Mouse (Mus musculus) megakaryocyte, embryonic 14.5 days (primary cell): ENCODE results near the gene Eif2s1. TPM values are rescaled to one million over a fixed set of nuclear protein-coding genes. Genes with fewer than 3 reads are reported as not detected.

ENCODE experiments used
- H3K27me3 ChIP-seq: replicated peaks from 2 replicates; pipeline ENCODE3; 2012; ENCODE audit warnings: inconsistent platforms
- H3K36me3 ChIP-seq: replicated peaks from 2 replicates; pipeline ENCODE3; 2012; ENCODE audit warnings: low read length, inconsistent platforms, mixed read lengths
- H3K4me1 ChIP-seq: 2 replicates; pipeline ENCODE4 v1.6.1; 2012; ENCODE audit warnings: inconsistent platforms
- H3K4me3 ChIP-seq: replicated peaks from 2 replicates; pipeline ENCODE3; 2012; ENCODE audit warnings: moderate library complexity, mild to moderate bottlenecking, inconsistent platforms
- H3K9me3 ChIP-seq: 2 replicates; pipeline ENCODE4 v1.6.1; 2012; ENCODE audit warnings: inconsistent platforms
- FLI1 ChIP-seq: IDR thresholded peaks from 2 replicates; pipeline ENCODE4 v1.6.1; 2012; ENCODE audit warnings: low read length, inconsistent platforms, mixed read lengths
- GATA1 ChIP-seq: IDR thresholded peaks from 3 replicates; pipeline ENCODE4 v1.6.1; 2012; ENCODE audit warnings: mixed read lengths, low read length, inconsistent platforms, borderline replicate concordance
- polyA plus RNA-seq: library from polyadenylated mRNA; stranded (reverse); fragments of >175 nt; gene quantifications from 2 replicates; pipeline ENCODE4 v1.2.3, GENCODE M21; 2012; ENCODE audit warnings: low replicate concordance; ENCODE audit not compliant: insufficient read depth

Gene Eif2s1
- polyA plus RNA-seq, 1 experiment: 13.8 TPM

DNA sequence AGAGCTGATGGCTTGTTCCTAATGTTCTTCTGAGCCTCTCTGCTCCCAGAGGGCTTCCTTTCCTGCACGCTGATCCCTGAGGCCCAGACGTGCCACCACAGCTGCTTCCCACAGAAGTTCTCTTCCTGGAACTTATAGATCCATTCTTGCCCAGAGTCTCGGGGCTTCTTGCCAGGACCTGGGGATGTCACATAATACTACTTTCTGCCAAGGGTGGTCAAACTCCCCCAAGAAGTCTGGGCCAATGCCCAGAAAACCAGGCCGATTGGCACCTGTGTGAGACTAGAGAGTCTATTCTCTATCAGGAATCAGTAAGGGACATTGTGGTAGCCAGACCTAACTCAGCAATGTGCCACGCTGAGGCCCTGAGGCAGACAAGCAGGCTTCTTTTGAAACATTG is 65.7 kb downstream of the Eif2s1 start:
- H3K36me3 ChIP-seq: no peaks in the 10 kb centered on the region
- H3K4me3 ChIP-seq: no peak overlapping the region
- TF ChIP-seq GATA1 (no peak), FLI1 (no peak)
- peaks cover 7% of the 10 kb centered on the region; the same call in 1 of the 2 replicates for H3K4me1 ChIP-seq
- H3K9me3 ChIP-seq: no peaks in the 10 kb centered on the region
- peaks cover 6% of the 10 kb centered on the region for H3K27me3 ChIP-seq

GRCm38 (mm10) chr12:78929900-78930299 is 68.3 kb downstream of the Eif2s1 start:
- TF ChIP-seq GATA1 (no peak), FLI1 (no peak)
- Histone ChIP-seq H3K4me1 (peaks cover 7% of the 10 kb centered on the region; the same call in 1 of the 2 replicates), H3K4me3 (no peak overlapping the region), H3K9me3 (no peaks in the 10 kb centered on the region), H3K27me3 (peaks cover 11% of the 10 kb centered on the region), H3K36me3 (no peaks in the 10 kb centered on the region)

- Histone ChIP-seq H3K4me1 (no peaks in the 10 kb centered on the region), H3K36me3 (no peaks in the 10 kb centered on the region), H3K9me3 (no peaks in the 10 kb centered on the region), H3K4me3 (no peak overlapping the region), H3K27me3 (peaks cover 29% of the 10 kb centered on the region)
- TF ChIP-seq GATA1: no peak
- no peak for TF ChIP-seq FLI1
These were observed 74.9 kb downstream of the Eif2s1 start for GRCm38 (mm10) chr12:78936494-78936893.

Other genes with a start within 250 kb of the Eif2s1 start
- gene Fam71d, start 170.3 kb upstream of the Eif2s1 start, polyA plus RNA-seq: not detected in 2 replicates
- 1.6 TPM in 1 of 2 replicates, not detected in the other for gene Mpp5, start 112.9 kb upstream of the Eif2s1 start, polyA plus RNA-seq
- 0.60 and 8.3 TPM in 2 replicates for gene Atp6v1d, start 181 bp upstream of the Eif2s1 start, polyA plus RNA-seq
- 0.67 TPM in 1 of 2 replicates, not detected in the other for gene Plek2, start 45.1 kb downstream of the Eif2s1 start, polyA plus RNA-seq
- 10.9 and 11.1 TPM in 2 replicates for gene Tmem229b, start 145.8 kb downstream of the Eif2s1 start, polyA plus RNA-seq
- gene Plekhh1, start 167.3 kb downstream of the Eif2s1 start, polyA plus RNA-seq: 0.02 TPM in 1 of 2 replicates, not detected in the other
- 1.2 TPM in 1 of 2 replicates, not detected in the other for gene Pigh, start 227.8 kb downstream of the Eif2s1 start, polyA plus RNA-seq